Mouse (Mus musculus): ENCODE results near the gene Pakap. TPM values are rescaled to one million over a fixed set of nuclear protein-coding genes. Genes with fewer than 3 reads are reported as not detected.

Pakap gene
- total and polyA plus RNA-seq, 3 experiments: not detected

- Histone ChIP-seq H3K36me3 (replicated peaks) (no peaks in the 10 kb centered on the region), H3K4me1 (ENCODE audit: insufficient read depth, low read depth, low read length) (no peaks in the 10 kb centered on the region), H3K9me3 (replicated peaks) (peaks cover 78% of the 10 kb centered on the region), H3K4me3 (ENCODE audit: low read depth, low read length) (no peak overlapping the region), H3K27me3 (ENCODE audit: insufficient read depth, low read length) (no peaks in the 10 kb centered on the region)
- TF ChIP-seq POLR2AphosphoS5 (IDR thresholded peaks at IDR 0.05; ENCODE audit: insufficient replicate concordance, low read depth, low read length) (no peak), GATA1 (IDR thresholded peaks at IDR 0.05; ENCODE audit: borderline replicate concordance, low read length) (no peak), TAL1 (conservative IDR thresholded peaks at IDR 0.05; ENCODE audit: low read depth, low read length) (no peak), GATA2 (IDR thresholded peaks at IDR 0.05; ENCODE audit: borderline replicate concordance, low read depth, low read length) (no peak), CTCF (IDR thresholded peaks at IDR 0.05; ENCODE audit: low read depth, low read length) (no peak)
- DNase-seq (ENCODE audit: low spot score) (no peak), ATAC-seq (ENCODE audit: extremely low read depth, insufficient number of reproducible peaks, low FRiP score, poor library complexity, severe bottlenecking) (no peak)
Observed at GRCm38 (mm10) chr4:57575686-57576085, 7.7 kb downstream of the Pakap start.

GRCm38 (mm10) chr4:57576095-57576494 is 8.1 kb downstream of the Pakap start:
- peaks cover 74% of the 10 kb centered on the region for H3K9me3 ChIP-seq (replicated peaks)
- TF ChIP-seq GATA1 (IDR thresholded peaks at IDR 0.05; ENCODE audit: borderline replicate concordance, low read length) (no peak), GATA2 (IDR thresholded peaks at IDR 0.05; ENCODE audit: borderline replicate concordance, low read depth, low read length) (no peak), POLR2AphosphoS5 (IDR thresholded peaks at IDR 0.05; ENCODE audit: insufficient replicate concordance, low read depth, low read length) (no peak), CTCF (IDR thresholded peaks at IDR 0.05; ENCODE audit: low read depth, low read length) (no peak), TAL1 (conservative IDR thresholded peaks at IDR 0.05; ENCODE audit: low read depth, low read length) (no peak)
- H3K36me3 ChIP-seq (replicated peaks): no peaks in the 10 kb centered on the region

GRCm38 (mm10) chr4:57579683-57580082 is 11.7 kb downstream of the Pakap start:
- Histone ChIP-seq H3K36me3 (replicated peaks) (no peaks in the 10 kb centered on the region), H3K4me3 (ENCODE audit: low read depth, low read length) (no peak overlapping the region), H3K27me3 (ENCODE audit: insufficient read depth, low read length) (no peaks in the 10 kb centered on the region), H3K4me1 (ENCODE audit: insufficient read depth, low read depth, low read length) (no peaks in the 10 kb centered on the region), H3K9me3 (replicated peaks) (peaks cover 68% of the 10 kb centered on the region)
- TF ChIP-seq TAL1 (conservative IDR thresholded peaks at IDR 0.05; ENCODE audit: low read depth, low read length) (no peak), GATA2 (IDR thresholded peaks at IDR 0.05; ENCODE audit: borderline replicate concordance, low read depth, low read length) (no peak), POLR2AphosphoS5 (IDR thresholded peaks at IDR 0.05; ENCODE audit: insufficient replicate concordance, low read depth, low read length) (no peak), GATA1 (IDR thresholded peaks at IDR 0.05; ENCODE audit: borderline replicate concordance, low read length) (no peak), CTCF (IDR thresholded peaks at IDR 0.05; ENCODE audit: low read depth, low read length) (no peak)
- no peak for DNase-seq (ENCODE audit: low spot score)
- no peak for ATAC-seq (ENCODE audit: extremely low read depth, insufficient number of reproducible peaks, low FRiP score, poor library complexity, severe bottlenecking)

More at GRCm38 (mm10) chr4:57576095-57576494, 8.1 kb downstream of the Pakap start:
- ATAC-seq (ENCODE audit: extremely low read depth, insufficient number of reproducible peaks, low FRiP score, poor library complexity, severe bottlenecking): no peak
- no peak for DNase-seq (ENCODE audit: low spot score)
- no peak overlapping the region for H3K4me3 ChIP-seq (ENCODE audit: low read depth, low read length)
- no peaks in the 10 kb centered on the region for H3K27me3 ChIP-seq (ENCODE audit: insufficient read depth, low read length)
- no peaks in the 10 kb centered on the region for H3K4me1 ChIP-seq (ENCODE audit: insufficient read depth, low read depth, low read length)

- Histone ChIP-seq H3K27me3 (ENCODE audit: insufficient read depth, low read length) (no peaks in the 10 kb centered on the region), H3K4me1 (ENCODE audit: insufficient read depth, low read depth, low read length) (no peaks in the 10 kb centered on the region), H3K4me3 (ENCODE audit: low read depth, low read length) (no peak overlapping the region), H3K9me3 (replicated peaks) (peaks cover 60% of the 10 kb centered on the region), H3K36me3 (replicated peaks) (no peaks in the 10 kb centered on the region)
- no peak for ATAC-seq (ENCODE audit: extremely low read depth, insufficient number of reproducible peaks, low FRiP score, poor library complexity, severe bottlenecking)
- TF ChIP-seq GATA2 (IDR thresholded peaks at IDR 0.05; ENCODE audit: borderline replicate concordance, low read depth, low read length) (no peak), TAL1 (conservative IDR thresholded peaks at IDR 0.05; ENCODE audit: low read depth, low read length) (no peak), POLR2AphosphoS5 (IDR thresholded peaks at IDR 0.05; ENCODE audit: insufficient replicate concordance, low read depth, low read length) (no peak), CTCF (IDR thresholded peaks at IDR 0.05; ENCODE audit: low read depth, low read length) (no peak), GATA1 (IDR thresholded peaks at IDR 0.05; ENCODE audit: borderline replicate concordance, low read length) (no peak)
- DNase-seq (ENCODE audit: low spot score): no peak
Observed at GRCm38 (mm10) chr4:57585281-57585800, 17.4 kb downstream of the Pakap start.

GRCm38 (mm10) chr4:57586933-57587658 is 19.1 kb downstream of the Pakap start:
- Histone ChIP-seq H3K9me3 (replicated peaks) (peaks cover 60% of the 10 kb centered on the region), H3K36me3 (replicated peaks) (no peaks in the 10 kb centered on the region), H3K4me1 (ENCODE audit: insufficient read depth, low read depth, low read length) (no peaks in the 10 kb centered on the region), H3K27me3 (ENCODE audit: insufficient read depth, low read length) (no peaks in the 10 kb centered on the region), H3K4me3 (ENCODE audit: low read depth, low read length) (no peak overlapping the region)
- TF ChIP-seq POLR2AphosphoS5 (IDR thresholded peaks at IDR 0.05; ENCODE audit: insufficient replicate concordance, low read depth, low read length): no peak
- TF ChIP-seq GATA2 (IDR thresholded peaks at IDR 0.05; ENCODE audit: borderline replicate concordance, low read depth, low read length): no peak
- no peak for TF ChIP-seq GATA1 (IDR thresholded peaks at IDR 0.05; ENCODE audit: borderline replicate concordance, low read length)
- TF ChIP-seq CTCF (IDR thresholded peaks at IDR 0.05; ENCODE audit: low read depth, low read length): no peak
- TF ChIP-seq TAL1 (conservative IDR thresholded peaks at IDR 0.05; ENCODE audit: low read depth, low read length): no peak
- DNase-seq (ENCODE audit: low spot score): no peak
- no peak for ATAC-seq (ENCODE audit: extremely low read depth, insufficient number of reproducible peaks, low FRiP score, poor library complexity, severe bottlenecking)

GRCm38 (mm10) chr4:57588356-57588755 is 20.4 kb downstream of the Pakap start:
- Histone ChIP-seq H3K27me3 (ENCODE audit: insufficient read depth, low read length) (no peaks in the 10 kb centered on the region), H3K9me3 (replicated peaks) (peaks cover 64% of the 10 kb centered on the region), H3K36me3 (replicated peaks) (no peaks in the 10 kb centered on the region), H3K4me3 (ENCODE audit: low read depth, low read length) (no peak overlapping the region), H3K4me1 (ENCODE audit: insufficient read depth, low read depth, low read length) (no peaks in the 10 kb centered on the region)
- ATAC-seq (ENCODE audit: extremely low read depth, insufficient number of reproducible peaks, low FRiP score, poor library complexity, severe bottlenecking) (no peak), DNase-seq (ENCODE audit: low spot score) (no peak)
- TF ChIP-seq CTCF (IDR thresholded peaks at IDR 0.05; ENCODE audit: low read depth, low read length) (no peak), GATA1 (IDR thresholded peaks at IDR 0.05; ENCODE audit: borderline replicate concordance, low read length) (no peak), TAL1 (conservative IDR thresholded peaks at IDR 0.05; ENCODE audit: low read depth, low read length) (no peak), GATA2 (IDR thresholded peaks at IDR 0.05; ENCODE audit: borderline replicate concordance, low read depth, low read length) (no peak), POLR2AphosphoS5 (IDR thresholded peaks at IDR 0.05; ENCODE audit: insufficient replicate concordance, low read depth, low read length) (no peak)

Data from G1E (cell line).